Mouse (Mus musculus) cerebellum, adult 9-11 months (tissue): Measurements from ENCODE around the gene Dclk1.

Source experiments
- DNase-seq: peaks from one replicate; pipeline ENCODE4 v3.0.0; 2022

The Dclk1 gene

DNA sequence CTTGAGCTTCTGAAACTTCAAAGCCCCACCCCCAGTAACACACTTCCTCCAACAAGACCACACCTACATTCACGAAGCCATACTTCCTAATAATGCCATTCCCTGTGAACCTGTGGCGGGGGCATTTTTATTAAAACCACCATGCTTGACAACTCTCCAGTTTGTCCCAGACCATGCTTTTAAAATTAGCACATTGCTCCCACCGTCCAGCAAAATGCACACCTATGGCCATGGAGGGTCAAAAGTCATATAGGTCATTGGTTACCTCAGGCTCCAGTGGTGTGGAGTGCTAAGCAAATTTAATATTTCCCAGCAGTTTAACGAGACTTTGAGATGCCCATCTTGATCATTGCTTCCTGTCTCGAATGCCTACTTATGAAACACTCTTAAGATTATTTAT is 23.9 kb downstream of the Dclk1 start:
- DNase-seq = no peak

DNA sequence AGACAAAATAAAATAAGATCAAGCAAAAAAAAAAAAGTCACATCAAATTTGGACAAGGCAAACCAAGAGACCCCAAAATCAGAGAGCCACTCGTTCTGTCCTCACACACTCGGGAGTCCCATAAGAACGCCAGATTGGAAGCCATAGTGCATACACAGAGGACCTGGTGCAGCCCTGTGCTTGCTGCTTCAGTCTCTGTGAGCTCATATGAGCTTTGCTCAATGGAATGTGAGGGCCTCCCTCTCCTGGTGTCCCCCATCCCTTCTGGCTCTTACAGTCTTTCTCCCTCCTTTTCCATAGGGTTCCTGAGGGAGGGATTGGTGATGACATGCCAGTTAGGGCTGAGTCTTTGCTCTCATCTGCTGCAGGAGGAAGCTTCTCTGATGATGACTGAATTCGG is 27.6 kb downstream of the Dclk1 start:
- DNase-seq = no peak

DNA sequence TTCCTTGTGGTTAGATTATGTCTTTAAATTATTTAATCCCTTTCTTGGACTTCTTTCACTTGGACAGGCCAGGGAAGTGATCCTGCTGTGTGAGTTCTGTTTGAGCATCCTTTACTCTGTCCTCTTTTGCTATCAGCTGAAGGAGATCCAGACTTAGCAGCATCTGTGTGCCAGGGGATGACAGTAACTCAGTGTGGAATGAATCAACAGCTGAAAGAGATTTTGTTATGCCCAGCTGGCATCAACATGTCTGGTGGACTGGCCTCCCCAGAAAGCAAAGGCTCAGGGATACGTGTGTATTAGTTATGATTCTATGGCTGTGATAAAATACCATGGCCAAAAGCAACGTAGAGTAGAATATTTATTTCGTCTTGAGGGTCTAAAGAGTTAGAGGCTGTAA is 28.2 kb downstream of the Dclk1 start:
- no peak for DNase-seq

DNA sequence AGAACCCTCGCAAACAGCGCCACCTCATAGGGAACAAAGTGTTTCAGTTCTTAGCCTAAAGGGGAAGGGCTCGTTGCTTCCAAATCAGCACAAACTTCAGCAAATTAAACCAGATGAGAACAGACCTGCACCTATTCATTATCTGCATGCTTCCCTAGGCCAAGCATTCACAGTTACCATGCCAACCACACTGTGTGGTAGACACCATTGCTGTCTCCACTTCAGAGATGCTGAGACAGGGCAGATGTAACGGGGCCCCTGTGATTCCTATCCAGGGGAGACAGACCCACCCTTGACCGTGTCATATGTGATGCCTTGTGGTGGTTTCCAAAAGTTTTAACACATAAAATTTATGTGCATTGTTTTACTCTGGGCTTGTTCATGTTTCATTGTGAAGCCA is 28.8 kb downstream of the Dclk1 start:
- DNase-seq = no peak

DNA sequence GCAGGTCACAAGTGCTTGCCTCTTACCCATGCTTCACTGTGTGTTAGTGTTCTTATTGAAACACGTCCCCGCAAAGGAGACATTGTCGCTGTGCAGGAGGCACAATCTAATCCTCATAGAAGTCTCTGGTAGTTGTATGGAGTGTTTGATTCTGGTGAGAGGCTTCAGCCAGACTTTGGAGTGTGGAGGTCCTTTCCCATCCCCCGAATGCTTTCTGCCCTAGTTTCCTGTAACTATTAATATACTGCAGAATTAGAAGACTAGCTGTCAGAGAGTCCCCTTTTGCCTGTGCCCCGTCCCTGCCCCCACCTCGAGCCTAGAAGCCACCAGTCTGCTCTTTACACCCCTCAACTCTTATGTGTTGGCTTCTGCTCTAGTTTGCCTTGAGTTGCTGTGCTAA is 30.4 kb downstream of the Dclk1 start:
- DNase-seq = no peak

DNA sequence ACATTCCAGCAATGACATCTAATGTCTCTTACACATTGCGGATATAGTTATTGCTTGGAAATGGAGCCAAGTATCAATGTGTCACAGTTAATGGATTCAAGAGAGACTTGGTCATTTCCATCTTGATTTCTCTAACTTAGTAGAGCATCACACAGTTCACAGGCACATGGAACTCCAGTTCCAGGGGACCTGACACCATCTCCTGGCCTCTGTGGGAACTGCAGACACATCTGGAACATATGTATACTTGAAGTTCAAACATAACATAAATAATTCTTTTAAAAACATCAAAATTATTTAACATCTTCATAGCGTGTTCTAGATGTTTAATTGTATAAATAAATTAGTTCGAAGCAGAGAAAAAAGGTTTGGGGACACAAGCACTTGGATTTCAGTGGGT is 34.3 kb downstream of the Dclk1 start:
- DNase-seq = no peak

DNA sequence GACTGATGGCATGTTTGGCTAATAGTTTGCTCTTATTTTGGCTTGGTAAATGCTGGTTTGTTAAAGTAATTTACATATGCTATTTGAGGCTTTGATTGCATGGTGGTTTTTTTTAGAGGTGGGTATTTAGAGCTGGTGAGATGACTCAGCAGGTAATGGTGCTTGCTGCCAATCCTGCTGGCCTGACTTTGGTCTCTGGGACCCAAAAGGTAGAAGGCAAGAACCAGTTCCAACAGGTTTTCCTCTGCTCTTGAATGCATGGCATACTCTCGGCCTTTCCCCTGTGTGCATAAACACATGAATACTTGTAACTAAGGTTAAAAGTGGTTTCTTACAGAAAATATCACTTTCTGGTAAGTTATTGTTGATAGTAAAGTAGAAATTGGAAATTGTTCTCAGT is 34.7 kb downstream of the Dclk1 start:
- DNase-seq = no peak

DNA sequence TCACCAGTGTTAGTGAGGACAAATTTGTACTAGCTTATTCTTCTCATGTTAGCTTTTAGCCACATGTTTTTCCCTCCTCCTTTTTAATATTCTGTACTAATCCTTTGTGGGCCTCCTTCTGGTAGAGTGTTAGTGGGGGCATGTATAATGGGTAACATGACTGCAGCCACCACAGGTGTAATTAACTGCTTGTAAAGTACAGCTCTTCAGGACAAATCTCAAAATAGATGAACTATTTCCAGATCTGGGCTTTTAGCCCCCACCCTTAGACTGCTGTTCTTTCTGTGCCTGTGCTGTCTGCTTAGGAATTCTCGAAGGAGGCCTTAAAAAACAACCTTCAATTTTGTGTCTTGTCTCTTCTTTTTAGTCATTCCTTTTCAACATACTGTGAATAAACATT is 35.7 kb downstream of the Dclk1 start:
- no peak for DNase-seq

DNA sequence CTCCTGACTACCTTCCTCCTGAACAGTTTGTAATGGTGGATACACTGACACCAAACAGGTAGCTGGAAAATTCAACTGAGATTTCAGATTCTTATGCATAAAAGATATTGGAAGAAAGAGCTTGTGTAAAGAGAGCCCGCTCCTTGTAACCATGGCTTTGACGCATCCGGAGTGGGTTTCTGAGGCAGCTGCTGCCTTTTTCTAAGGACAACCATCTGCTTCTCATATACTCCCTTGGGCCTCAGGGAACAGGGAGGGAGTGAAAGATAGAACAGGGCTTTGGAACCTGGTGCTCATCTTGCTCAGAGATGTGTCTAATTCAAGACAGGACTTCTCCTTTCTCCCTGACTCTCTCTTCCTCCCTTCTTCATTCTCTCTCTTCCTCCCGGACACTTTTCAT is 37.8 kb downstream of the Dclk1 start:
- no peak for DNase-seq

DNA sequence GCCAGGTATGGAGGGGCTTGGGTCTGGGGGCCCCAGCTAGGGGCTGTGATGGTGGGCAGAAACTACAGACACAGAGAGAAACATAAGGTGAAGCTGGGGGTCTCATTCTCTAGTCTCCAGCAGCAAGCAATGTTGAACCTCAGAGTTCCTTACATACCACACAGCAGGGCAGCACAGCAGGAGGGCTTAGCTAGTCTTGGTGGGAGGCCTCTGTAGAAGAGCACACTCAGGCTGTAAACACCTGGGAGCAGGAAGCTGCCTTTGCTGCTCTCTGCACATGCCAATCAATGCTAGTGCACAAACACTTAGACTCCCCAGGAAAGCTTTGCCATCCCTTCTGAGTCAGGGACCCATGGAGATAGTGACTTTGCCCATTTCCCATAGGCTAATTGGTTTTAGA is 38.3 kb downstream of the Dclk1 start:
- DNase-seq = no peak

DNA sequence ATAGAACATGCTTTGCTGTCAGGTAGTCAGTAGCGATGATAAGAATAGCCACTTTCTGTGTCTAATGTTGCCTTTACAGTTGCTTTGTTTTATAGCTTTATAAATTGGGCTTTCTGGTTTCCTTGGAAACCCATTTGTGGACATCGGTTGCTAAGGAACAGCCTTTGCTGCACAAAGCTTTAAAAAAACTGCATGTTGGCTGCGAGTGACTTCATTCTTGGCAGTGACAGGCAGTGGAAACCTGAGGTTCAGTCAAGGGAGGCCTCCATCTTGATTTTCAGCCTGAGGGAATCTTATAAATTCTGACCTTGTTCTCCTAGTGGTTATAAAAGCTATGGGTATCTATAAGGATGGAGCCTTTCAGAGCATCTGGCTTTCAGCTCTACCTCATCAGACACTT is 42.1 kb downstream of the Dclk1 start:
- DNase-seq = no peak

DNA sequence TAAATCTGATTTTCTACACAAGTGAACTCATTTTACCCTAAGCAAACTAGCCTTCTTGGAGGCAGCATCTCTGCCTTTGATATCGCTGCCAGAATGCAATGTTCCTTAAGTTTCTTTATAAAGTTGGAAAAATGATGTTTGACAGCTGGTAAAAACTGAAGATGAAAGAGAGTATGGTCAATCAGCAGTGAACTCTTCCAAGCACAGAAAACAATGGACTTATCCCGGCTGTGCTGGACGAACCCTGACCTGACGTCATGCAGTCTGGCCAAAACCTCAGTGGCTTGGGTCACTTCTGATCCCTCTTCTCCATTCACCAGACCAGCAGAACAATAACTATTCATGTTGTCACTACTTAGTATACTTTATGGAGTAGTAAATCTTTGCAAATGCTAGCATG is 46.6 kb downstream of the Dclk1 start:
- DNase-seq = no peak

DNA sequence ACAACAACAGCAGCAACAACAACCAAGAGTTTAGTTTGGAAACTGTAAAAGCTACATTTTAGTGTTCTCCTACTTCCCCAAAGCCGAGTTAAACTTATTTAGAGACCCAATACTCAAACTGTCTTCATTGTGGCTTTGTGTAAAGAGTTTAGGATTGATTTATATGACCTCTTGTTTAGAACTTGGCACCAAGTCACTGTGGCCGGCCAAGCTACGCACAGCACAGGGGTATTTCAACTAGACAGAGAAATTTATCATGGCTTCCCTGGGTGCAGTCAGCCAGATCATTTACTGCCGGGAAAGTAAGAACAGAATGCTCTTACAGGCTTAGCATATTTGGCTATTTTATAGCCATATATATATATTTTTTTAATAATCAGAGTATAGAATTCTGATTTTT is 49.8 kb downstream of the Dclk1 start:
- DNase-seq = no peak

DNA sequence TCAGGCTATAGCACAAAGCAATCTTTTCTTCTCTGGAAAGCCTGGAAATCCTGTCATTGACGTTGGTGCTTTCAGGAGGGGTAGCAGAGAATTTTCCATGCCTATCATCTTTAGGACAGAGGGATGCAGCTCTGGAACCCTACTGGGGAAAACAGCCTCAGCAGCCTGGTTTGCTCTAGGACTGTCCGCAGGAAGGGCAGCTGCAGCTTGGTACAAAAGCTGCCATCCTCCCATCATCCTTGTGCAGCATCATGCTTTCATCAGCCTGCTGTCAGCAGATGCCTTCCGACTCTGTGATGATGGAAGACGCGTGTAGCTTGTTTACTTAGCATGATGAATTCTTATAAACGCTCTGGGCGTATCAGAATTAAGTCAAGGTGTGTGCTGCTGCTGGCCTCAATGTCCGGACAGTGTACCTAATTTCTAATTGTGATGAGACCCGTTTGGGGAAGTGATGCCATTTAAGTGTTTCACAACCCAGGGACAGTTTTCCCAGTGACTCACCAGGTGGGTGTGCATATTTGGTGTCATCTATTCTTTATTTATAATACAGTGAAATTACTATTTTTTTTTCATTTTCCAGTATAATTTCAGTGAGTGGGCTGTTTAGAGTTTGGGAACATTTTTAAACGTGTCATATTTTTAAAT is 50.7 kb downstream of the Dclk1 start:
- DNase-seq = no peak

DNA sequence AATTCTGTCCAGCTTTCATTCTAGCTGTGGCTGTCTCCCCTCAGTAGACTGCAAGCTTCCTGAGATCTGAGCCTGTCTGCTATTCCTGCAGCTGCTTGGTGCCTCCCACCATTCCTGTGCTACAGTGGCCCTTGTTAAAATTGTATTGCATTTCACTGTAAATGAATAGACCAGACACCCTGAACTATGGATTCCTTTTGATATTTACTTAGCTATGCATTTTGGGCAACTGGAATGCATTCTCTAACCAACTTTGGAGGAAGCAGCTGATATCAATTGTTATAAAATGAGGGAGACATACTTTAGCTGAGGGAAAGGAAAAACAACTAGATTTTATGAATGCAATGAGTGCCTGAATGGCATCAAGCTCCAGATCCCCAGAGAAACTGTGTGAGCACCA is 63.5 kb downstream of the Dclk1 start:
- no peak for DNase-seq

DNA sequence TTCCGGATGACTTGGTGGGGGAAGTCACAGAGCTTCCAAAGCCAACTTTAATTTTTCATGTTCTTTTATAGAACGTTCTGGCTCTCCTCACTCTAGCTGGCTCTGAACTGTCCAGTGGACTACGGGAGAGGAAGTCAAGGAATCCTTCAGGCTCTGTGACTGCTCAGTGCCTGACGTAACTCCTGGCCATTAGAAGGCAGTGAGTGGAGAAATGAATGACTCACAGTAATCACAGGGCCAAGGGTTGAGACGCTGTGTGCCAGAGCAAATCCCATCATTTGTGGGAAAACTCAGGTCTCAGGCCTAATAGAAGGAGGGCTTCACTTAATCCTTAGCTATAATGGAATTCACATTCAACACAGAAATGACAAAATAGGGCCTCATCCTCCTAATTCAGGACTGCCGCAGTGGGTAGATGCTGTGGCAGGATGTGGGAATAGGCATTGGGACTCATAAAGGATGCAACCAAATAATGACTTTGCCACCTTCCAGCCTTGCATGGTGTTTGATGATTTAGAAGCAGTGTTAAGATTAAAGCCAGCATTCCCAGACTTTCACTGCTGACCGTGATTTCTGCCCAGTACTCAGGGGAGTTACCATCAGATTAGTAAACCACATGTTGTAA is 65.5 kb downstream of the Dclk1 start:
- DNase-seq = no peak

DNA sequence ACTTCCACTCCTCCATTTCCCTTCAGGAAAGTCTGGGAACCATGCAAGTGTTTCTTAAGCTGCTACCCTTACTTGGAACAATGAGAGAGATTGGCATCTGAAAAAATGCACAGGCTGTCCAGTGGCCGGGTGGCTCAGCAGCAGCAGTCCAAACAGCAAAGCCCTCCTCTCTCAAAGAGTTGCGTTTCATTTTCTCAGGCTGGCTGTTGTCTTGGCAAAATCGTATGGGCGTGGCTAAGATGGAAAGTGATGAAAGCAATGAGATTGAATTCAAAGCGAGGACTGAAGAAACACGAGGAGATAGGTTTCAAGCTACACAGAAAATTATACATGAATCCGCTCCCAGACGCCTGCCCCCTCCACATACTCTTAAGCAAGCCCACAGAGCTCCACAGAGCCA is 67.8 kb downstream of the Dclk1 start:
- no peak for DNase-seq

DNA sequence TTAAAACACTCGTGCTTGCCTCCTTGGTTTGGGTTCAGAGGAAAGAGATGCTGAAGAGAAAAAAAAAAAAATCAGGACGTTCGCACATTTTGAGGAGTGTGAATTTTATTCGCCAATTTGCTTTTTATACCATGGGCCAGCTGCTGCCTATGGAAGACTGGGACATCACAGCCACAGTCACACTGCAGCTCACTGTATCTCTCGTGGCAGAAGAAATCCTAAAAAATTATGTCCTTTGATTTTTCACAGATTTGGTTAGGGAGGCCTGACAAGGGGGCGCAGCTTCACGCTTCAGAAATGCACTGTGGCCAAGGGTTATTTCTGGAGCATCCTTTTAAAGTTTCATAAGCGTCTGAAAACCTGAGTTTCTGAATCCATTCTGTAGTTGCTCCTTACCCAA is 73.7 kb downstream of the Dclk1 start:
- no peak for DNase-seq

DNA sequence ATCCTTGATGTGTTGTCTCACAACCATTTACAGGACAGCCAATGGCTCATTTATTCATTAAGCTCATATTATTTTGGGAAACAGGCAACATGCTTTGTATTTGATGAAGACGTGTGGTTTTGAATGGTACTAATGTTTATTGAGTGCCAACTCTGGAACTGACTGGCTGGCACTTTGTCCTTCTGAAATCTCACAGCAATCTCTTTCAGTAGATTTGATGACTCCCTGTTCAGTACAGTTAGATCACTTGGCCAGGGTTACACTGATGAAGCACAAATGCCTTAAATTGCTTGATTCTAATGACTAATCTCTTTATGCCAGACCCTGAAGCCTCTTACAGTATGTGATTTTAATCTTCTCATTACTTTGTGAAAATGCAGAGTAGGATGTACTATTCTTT is 75.9 kb downstream of the Dclk1 start:
- DNase-seq = no peak

DNA sequence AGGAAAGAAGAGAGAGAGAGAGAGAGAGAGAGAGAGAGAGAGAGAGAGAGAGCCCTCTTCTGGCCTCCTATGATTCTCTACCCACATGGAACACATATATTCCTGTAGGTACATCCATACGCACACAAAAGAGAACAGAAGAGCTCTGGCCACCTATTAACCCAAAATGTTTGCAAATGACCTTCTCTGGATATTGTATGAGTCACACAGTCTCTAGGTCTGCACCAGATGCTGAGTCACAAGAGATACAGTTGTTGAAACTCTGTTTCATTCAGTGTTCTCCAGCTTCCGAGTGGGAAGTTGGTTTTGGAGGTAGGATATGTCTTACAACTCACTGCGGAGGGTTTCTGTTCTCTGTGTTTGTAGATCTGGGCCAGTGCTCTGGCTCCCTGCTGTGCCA is 78.4 kb downstream of the Dclk1 start:
- DNase-seq = no peak

DNA sequence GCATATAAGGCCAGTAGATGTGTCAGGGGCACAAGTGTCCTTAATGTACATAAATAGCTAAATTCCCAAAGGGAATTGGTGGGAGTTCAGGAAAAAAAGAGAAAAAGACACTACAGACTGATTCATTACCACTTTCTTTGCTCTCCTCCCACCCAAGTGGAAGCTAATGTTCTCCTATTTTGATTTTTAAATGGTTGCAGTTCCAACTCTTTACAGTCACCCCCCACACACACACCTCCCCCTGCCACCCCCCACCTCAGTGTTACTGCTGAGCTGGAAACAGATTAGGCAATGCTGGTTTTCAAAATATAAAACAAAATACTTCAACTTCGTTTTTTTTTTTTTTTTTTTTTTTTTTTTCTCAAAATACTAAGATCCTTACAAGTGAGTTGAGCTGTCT is 81.9 kb downstream of the Dclk1 start:
- no peak for DNase-seq

DNA sequence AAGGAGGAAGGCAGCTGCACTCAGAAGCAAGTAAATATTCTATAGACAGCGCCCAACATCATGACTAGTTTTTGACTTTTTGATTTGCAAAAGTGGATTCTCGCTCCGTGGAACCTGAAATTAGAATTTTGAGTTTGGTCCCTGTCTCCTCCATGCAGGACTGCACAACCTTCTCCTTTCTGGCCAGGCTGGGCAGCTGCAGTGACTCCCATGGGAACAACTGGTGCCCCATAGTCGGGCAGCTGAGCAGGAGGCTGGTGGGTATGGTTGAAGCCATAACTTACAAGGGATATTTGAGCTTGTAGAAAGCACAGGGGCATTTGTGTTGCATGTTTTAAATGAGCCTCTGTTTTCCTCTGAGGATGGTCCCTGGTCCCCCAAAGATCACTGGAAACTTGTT is 88.3 kb downstream of the Dclk1 start:
- no peak for DNase-seq

DNA sequence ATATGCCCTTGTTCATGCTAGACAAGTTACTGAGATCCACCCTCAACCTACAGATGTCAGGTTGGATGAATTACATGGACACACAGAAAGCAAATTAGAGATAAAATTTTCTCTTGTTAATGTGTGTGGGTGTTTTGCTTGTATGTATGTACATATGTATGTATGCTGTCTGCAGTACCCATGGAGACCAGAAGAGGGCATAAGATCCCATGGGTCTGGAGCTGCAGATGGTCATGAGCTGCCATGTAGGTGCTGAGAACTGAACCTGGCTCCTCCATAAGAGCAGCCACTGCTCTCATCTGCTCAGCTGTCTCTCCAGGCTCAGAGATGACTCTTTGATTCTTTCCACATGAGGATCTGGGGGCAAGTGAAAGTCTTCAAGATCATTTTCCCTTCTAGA is 89.5 kb downstream of the Dclk1 start:
- no peak for DNase-seq

DNA sequence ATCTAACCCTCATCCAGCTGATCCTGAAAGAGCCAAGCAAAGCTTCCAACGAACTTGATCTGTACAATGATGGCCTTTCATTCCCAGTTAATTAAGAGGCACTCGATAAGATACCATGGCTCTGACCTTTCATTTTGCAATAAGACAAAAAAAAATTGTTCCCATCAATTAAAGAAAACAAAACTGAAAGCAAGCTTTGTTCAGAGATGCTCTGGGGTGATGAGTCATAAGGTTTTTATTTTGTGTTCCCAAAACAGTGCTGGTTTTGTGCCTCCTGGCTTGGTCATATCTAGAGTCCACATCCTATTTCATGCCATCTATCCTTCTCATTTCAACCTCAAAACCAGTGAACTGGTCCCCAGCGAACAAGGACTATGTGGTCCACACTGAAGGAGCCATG is 91.3 kb downstream of the Dclk1 start:
- DNase-seq = no peak

DNA sequence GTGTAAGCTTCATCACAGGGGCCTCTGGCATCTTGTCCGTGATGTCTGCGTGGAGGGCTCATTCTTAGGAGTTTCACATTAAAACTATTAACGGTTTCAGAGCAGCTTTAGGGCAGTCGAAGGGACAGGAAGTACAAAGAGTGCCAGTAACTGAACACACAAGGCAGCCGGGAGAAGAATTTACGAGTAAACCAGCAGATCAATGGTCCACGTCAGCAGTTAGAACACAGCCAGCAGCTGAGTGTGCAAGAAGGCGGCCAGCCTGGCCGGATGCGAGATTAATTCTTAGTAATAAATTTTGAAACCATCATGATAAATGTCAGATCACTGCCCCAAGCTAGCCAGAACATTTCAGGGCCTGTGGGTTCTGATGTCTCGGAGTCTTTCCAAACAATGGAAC is 94.7 kb downstream of the Dclk1 start:
- DNase-seq = no peak

DNA sequence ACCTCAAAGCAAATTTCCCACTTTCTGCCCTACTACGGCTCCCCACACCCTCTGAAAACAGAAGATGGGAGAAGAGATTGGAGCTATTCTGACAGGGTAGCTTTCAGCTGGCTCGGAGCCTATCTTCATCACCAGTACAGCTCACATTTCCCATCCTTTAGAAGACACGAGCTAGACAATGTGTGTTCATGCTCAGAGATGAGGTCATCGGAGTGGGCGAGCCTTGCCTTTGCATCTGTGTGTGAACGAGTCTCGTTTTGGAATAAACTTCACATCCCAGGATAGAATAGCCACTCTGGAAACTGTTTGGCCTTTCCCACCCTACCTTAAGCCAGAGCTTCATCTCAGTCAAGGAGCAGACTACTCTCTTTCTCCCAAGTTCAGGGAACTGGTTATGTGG is 95.5 kb downstream of the Dclk1 start:
- no peak for DNase-seq
